Mouse (Mus musculus): ENCODE data around the gene Prr3. TPM values are rescaled to one million over a fixed set of nuclear protein-coding genes. Genes with fewer than 3 reads are reported as not detected.
"Not testable (repeated sequence)": the region's sequence is repeated elsewhere in the genome, so short reads cannot be mapped to it uniquely, and the experiment has no call there.

Prr3 gene
- total and polyA plus RNA-seq, 2 experiments from 2014 or later = 0.61 to 8.6 TPM

DNA sequence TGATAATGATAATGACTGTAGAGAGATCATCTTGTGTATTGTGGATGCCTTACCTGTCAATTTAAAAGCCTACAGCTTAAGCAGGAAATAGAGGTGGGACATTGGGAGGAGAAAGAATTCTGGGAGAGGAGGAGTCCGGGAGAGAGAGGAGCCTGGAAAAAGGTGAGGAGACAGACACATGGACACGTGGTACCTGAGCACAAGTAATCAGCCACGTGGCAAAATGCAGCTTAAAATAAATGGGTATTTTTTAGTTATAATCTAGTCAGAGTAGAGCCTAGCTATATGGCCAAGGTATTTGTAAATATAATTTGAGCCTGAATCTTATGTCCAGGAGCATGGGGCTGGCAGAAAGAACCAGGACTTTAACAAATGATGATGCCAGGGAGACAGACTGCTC, 39.5 kb upstream of the Prr3 start:
- DNase-seq (ENCODE audit: low spot score) = no peak
- Histone ChIP-seq H3K4me1 (ENCODE audit: control insufficient read depth, insufficient read depth) (peaks cover 3% of the 10 kb centered on the region), H3K9me3 (replicated peaks; ENCODE audit: control insufficient read depth, low read length) (no peaks in the 10 kb centered on the region), H3K36me3 (replicated peaks; ENCODE audit: control insufficient read depth, insufficient read depth, low read length) (peaks cover 8% of the 10 kb centered on the region; the same call in 1 of the 2 replicates), H3K4me3 (ENCODE audit: low read depth, low read length) (peak overlapping the region; percentile 31; the same call in 1 of the 2 replicates), H3K4me2 (ENCODE audit: low read depth, low read length) (peak overlapping the region; percentile 53; the same call in 1 of the 2 replicates), H3K27ac (ENCODE audit: low read depth) (peak overlapping the region; percentile 75), H3K27me3 (ENCODE audit: control insufficient read depth, insufficient read depth, low read length) (no peaks in the 10 kb centered on the region), H3K9ac (replicated peaks; ENCODE audit: low read depth, low read length) (no peak overlapping the region)
- WGBS = 55% methylated on average over 3 of the region's 3 CpGs
- TF ChIP-seq CTCF (IDR thresholded peaks at IDR 0.05; ENCODE audit: low read depth) (no peak), EP300 (IDR thresholded peaks at IDR 0.05; ENCODE audit: low read depth) (no peak)
- ATAC-seq (ENCODE audit: insufficient read depth, low read depth) = no peak

DNA sequence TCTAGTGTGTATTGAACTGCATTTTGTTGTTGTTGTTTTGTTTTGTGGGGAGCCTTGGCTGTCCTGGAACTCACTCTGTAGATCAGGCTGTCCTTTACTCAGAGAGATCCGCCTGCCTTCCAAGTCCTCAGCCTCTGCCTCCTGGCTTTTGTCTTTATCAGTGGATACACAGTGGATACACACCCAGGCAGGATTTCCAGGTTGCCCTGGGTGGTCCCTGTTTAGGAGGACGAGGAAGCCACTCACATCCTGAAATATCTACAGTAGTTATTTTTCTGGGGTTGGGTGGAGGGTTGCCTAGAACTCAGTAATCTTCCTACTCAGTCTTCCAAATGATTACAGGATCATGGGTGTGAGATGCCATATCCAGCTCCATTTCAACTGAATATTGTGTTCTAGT, 38.9 kb upstream of the Prr3 start:
- Histone ChIP-seq H3K9me3 (replicated peaks; ENCODE audit: control insufficient read depth, low read length) (no peaks in the 10 kb centered on the region), H3K9ac (replicated peaks; ENCODE audit: low read depth, low read length) (no peak overlapping the region), H3K4me2 (ENCODE audit: low read depth, low read length) (no peak overlapping the region), H3K36me3 (replicated peaks; ENCODE audit: control insufficient read depth, insufficient read depth, low read length) (peaks cover 12% of the 10 kb centered on the region; the same call in 1 of the 2 replicates), H3K27ac (ENCODE audit: low read depth) (peak overlapping the region; percentile 75; the same call in 1 of the 2 replicates), H3K4me3 (ENCODE audit: low read depth, low read length) (no peak overlapping the region), H3K27me3 (ENCODE audit: control insufficient read depth, insufficient read depth, low read length) (no peaks in the 10 kb centered on the region), H3K4me1 (ENCODE audit: control insufficient read depth, insufficient read depth) (peaks cover 3% of the 10 kb centered on the region; the same call in 1 of the 2 replicates)
- ATAC-seq (ENCODE audit: insufficient read depth, low read depth) (no peak), DNase-seq (ENCODE audit: low spot score) (no peak)
- no peak for TF ChIP-seq EP300 (IDR thresholded peaks at IDR 0.05; ENCODE audit: low read depth)
- no peak for TF ChIP-seq CTCF (IDR thresholded peaks at IDR 0.05; ENCODE audit: low read depth)
- 40% methylated on average over 2 of the region's 2 CpGs for WGBS

DNA sequence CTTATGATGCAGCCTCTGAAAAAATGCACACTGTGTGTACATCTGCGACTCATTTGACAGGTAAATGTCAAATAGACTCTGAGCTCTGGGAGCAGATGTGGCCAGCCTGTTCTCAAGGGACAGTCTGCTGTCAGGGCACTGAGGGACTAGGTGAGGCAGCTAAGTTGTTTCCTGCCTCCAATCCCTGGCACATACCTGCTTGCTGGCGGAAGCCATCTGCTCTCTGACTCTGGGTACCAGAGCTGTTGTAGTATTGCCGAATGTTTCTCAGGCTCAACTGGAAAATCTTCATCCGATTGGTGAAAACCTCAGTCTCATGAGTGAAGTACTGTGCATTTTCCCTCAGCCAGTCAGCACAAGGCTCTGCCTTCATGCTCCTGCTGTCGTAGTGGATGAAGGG, 37.0 kb upstream of the Prr3 start:
- no peak for ATAC-seq (ENCODE audit: insufficient read depth, low read depth)
- H3K36me3 ChIP-seq (replicated peaks; ENCODE audit: control insufficient read depth, insufficient read depth, low read length) = peaks cover 12% of the 10 kb centered on the region; the same call in 1 of the 2 replicates

DNA sequence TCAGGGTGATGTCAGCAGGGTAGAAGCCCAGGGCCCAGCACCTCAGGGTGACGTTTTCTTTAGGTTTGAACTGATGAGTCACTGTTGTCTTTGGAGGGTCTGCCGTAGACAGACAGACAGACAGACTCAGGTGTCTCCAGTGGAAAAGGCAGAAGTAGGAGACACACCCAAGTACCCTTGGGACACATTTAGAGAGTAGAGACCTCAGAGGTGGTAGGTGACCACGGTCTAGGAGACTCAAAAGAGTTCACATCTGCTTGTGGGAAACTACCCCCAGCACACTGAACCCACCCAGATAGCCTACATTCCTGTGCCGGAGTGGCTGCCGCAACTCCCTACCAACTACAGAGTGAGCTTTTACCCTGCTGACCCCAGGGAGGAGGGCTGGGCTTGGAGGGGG, 34.9 kb upstream of the Prr3 start:
- Histone ChIP-seq H3K4me2 (ENCODE audit: low read depth, low read length) (no peak overlapping the region), H3K27ac (ENCODE audit: low read depth) (no peak overlapping the region), H3K4me3 (ENCODE audit: low read depth, low read length) (no peak overlapping the region), H3K36me3 (replicated peaks; ENCODE audit: control insufficient read depth, insufficient read depth, low read length) (peaks cover 12% of the 10 kb centered on the region; the same call in 1 of the 2 replicates), H3K9ac (replicated peaks; ENCODE audit: low read depth, low read length) (no peak overlapping the region), H3K4me1 (ENCODE audit: control insufficient read depth, insufficient read depth) (no peaks in the 10 kb centered on the region), H3K9me3 (replicated peaks; ENCODE audit: control insufficient read depth, low read length) (no peaks in the 10 kb centered on the region), H3K27me3 (ENCODE audit: control insufficient read depth, insufficient read depth, low read length) (no peaks in the 10 kb centered on the region)
- no peak for TF ChIP-seq CTCF (IDR thresholded peaks at IDR 0.05; ENCODE audit: low read depth)
- TF ChIP-seq EP300 (IDR thresholded peaks at IDR 0.05; ENCODE audit: low read depth) = no peak
- no peak for DNase-seq (ENCODE audit: low spot score)
- ATAC-seq (ENCODE audit: insufficient read depth, low read depth) = no peak
- 89% methylated on average over 5 of the region's 5 CpGs for WGBS

More for the DNA sequence above, 37.0 kb upstream of the Prr3 start:
- H3K4me1 ChIP-seq (ENCODE audit: control insufficient read depth, insufficient read depth) = no peaks in the 10 kb centered on the region
- no peak overlapping the region for H3K9ac ChIP-seq (replicated peaks; ENCODE audit: low read depth, low read length)
- H3K27ac ChIP-seq (ENCODE audit: low read depth) = no peak overlapping the region
- DNase-seq (ENCODE audit: low spot score) = no peak
- no peaks in the 10 kb centered on the region for H3K27me3 ChIP-seq (ENCODE audit: control insufficient read depth, insufficient read depth, low read length)
- no peak overlapping the region for H3K4me3 ChIP-seq (ENCODE audit: low read depth, low read length)
- H3K4me2 ChIP-seq (ENCODE audit: low read depth, low read length) = no peak overlapping the region
- TF ChIP-seq CTCF (IDR thresholded peaks at IDR 0.05; ENCODE audit: low read depth) (no peak), EP300 (IDR thresholded peaks at IDR 0.05; ENCODE audit: low read depth) (no peak)
- 87% methylated on average over 5 of the region's 5 CpGs for WGBS
- no peaks in the 10 kb centered on the region for H3K9me3 ChIP-seq (replicated peaks; ENCODE audit: control insufficient read depth, low read length)

DNA sequence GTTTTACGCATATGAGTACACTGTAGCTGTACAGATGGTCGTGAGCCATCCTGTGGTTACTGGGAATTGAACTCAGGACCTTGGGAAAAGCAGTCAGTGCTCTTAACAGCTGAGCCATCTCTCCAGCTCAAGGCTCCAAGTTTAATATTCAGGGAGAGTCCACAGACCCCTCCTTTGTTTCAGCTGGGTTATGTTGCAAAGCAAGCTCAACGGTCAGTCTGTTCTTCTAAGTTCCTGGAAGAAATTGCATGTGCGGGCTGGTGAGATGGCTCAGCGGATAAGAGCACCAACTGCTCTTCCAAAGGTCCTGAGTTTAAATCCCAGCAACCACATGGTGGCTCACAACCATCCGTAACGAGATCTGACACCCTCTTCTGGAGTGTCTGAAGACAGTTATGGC, 24.4 kb upstream of the Prr3 start:
- not testable (repeated sequence) for H3K4me3 ChIP-seq (ENCODE audit: low read depth, low read length); H3K27me3 ChIP-seq (ENCODE audit: control insufficient read depth, insufficient read depth, low read length); DNase-seq (ENCODE audit: low spot score); H3K36me3 ChIP-seq (replicated peaks; ENCODE audit: control insufficient read depth, insufficient read depth, low read length); H3K9me3 ChIP-seq (replicated peaks; ENCODE audit: control insufficient read depth, low read length); H3K4me1 ChIP-seq (ENCODE audit: control insufficient read depth, insufficient read depth); H3K4me2 ChIP-seq (ENCODE audit: low read depth, low read length); ATAC-seq (ENCODE audit: insufficient read depth, low read depth); H3K27ac ChIP-seq (ENCODE audit: low read depth); H3K9ac ChIP-seq (replicated peaks; ENCODE audit: low read depth, low read length)
- WGBS = 92% methylated on average over 7 of the region's 7 CpGs

DNA sequence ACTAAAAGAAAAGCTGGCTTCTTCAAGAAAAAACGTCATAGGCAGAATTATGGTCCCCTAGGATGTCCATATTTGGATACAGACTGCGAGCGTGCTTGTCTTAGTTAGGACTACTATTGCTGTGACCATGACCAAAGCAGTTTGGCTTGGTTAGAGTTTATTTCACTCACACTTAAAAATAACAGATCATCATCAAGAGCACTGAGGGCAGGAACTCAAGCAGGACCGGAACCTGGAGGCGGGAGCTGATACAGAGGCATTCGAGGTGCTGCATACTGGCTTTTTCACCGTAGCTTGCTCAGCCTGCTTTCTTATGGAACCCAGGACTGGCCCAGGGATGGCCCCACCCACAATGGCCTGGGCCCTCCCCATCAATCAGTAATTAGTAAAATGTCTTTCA, 23.3 kb upstream of the Prr3 start:
- Histone ChIP-seq H3K36me3 (replicated peaks; ENCODE audit: control insufficient read depth, insufficient read depth, low read length) (no peaks in the 10 kb centered on the region), H3K9me3 (replicated peaks; ENCODE audit: control insufficient read depth, low read length) (no peaks in the 10 kb centered on the region), H3K4me2 (ENCODE audit: low read depth, low read length) (no peak overlapping the region), H3K27ac (ENCODE audit: low read depth) (no peak overlapping the region), H3K27me3 (ENCODE audit: control insufficient read depth, insufficient read depth, low read length) (no peaks in the 10 kb centered on the region), H3K4me3 (ENCODE audit: low read depth, low read length) (no peak overlapping the region), H3K9ac (replicated peaks; ENCODE audit: low read depth, low read length) (no peak overlapping the region), H3K4me1 (ENCODE audit: control insufficient read depth, insufficient read depth) (no peaks in the 10 kb centered on the region)
- ATAC-seq (ENCODE audit: insufficient read depth, low read depth) (no peak), DNase-seq (ENCODE audit: low spot score) (no peak)
- TF ChIP-seq CTCF (IDR thresholded peaks at IDR 0.05; ENCODE audit: low read depth) = no peak
- TF ChIP-seq EP300 (IDR thresholded peaks at IDR 0.05; ENCODE audit: low read depth) = no peak
- 94% methylated on average over 7 of the region's 7 CpGs for WGBS

All from heart, postnatal 0 days (tissue).